Mouse (Mus musculus) spleen, postnatal 14 days (tissue): ENCODE data around the gene Zdhhc6.

Experiments
- DNase-seq, 2 experiments: peaks; one replicate each; pipeline ENCODE4 v3.0.0; 2021 to 2022; ENCODE audit warnings: low spot score in 2 of 2

Gene Zdhhc6

DNA sequence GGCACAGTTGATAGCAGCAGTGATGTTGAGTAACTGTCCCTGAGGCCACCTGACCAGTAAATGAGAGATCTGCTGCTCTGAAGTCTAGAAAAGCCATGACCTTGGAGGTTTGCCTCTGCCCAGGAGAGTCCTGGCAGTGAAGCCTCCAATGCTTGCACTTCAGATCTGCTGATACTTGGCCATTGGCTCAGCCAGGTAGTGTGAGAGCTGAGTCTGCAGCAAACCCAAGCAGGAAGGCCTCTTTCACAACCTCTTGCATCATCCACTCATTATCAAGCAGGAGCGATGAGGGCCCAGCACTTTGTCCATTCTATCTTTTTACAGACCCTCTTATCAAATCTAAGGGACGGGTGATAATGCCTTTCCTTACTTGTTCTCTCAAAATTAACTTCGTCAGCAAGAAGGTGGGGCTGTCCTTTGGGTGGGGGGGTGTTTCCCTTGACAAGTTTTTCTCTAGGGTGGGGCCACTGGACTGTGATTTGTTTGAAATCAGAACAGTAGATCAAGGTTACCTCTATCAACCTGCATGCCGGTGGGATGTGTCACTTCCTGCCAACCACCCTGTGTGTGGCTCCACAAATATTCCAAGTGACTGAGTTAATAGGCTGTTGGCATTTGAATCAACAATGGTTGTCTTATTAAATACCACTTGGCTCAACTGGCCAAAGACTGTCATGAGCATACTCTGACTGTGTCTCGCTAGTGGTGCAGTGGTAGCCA lies 58.0 kb downstream of the Zdhhc6 start:
- DNase-seq: no peak

DNA sequence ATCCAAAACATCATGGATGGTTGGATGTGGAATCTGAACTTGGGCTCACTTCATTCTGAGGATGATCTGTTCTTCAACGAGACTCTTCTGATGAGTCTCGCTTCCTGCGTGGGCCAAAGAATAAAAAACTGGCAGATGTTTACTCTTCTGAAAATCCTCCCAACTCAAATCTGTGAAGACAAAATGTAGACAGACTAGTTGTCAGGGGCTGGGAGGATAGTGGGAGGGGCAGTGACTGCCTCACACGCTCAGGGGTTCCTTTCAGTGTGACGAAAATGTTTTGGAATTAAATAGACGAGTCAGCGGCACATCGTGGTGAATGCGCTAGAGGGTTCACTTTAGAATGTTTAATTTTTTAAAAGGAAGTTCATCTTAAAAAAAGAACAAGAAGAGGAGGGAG lies 59.7 kb downstream of the Zdhhc6 start:
- DNase-seq: no peak

DNA sequence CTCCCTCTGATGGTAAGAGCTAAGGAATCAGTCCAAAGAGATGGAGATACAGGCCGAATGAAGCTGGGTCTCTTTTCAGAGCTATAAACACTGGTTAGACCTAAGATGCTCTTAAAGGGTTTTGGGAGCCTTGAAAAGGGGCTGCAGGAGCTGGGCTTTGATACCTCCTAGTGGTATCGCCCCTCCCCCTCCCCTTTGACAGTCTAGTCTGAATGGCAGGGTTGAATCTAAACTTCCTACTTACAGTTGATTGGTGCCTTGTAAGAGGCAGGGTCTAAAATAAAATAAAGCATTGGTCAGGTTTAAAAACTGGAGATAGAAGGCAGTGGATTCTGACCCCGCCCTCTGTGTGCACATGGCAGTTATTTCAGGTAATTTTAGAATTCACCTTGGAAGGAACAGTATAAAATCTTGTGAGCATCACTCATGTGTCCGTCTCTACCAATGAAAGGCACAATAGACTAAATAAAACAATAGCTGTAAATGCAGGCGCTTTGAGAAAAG lies 61.3 kb downstream of the Zdhhc6 start:
- DNase-seq: peak in 1 of 2 experiments; percentile 13

DNA sequence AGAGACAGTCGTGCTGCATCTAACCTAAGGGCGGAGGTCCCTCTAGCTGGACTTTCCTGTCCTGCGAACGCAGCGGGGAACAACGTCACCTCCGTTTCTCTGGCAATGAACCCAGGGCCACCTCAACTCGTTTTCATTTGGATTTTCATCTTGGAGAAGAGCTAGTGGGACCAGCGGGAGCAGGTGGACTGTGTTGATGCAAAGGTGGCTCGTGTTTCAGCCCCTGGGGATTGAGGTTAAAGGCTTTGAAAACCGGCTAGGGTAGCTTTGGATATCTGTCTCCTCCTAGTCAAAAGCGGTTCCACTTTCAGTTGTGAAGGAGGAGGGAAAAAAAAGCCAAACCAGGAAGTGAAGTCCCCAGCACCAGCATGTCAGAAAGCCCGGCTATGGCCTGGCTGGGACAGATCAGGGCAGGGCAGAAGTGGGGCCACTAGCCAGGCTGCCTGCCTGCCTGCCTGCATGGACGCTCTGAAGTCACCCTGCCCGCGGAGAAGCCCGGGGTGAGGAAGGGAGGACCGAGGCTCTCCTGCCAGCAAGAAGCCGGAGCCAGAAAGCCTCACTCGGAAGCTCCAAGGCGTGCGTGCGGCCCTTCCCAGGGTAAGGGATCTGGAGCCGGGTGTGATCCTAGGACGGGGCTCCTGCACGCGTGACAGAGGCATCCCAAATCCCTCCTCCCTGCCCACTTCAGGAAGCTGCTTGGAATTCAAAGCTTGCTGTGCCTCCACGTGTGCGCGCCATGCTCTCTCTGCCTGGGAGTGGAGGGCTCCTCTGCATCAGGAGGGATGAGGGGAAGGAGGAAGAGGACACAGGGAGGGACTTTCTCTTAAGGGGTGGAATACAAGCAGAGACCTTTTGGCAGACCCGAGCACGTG lies 62.0 kb downstream of the Zdhhc6 start:
- peak; percentile 34 to 41 for DNase-seq

DNA sequence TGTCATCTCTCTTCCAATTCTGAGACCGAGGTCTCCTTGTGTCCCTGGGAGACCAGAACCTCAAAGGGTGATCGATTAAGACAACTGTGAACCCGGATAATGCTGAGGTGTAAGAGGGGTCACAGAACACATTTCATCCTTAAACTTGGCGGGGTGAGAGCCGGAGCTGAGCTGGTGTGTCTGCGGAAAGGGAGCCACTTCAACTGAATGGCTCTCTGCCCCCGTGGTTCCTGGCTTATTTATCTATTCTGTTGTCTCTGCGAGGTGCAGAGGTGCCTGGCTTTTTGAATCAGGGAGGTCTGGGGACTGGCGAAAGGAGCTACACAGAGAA lies 62.6 kb downstream of the Zdhhc6 start:
- DNase-seq: no peak

DNA sequence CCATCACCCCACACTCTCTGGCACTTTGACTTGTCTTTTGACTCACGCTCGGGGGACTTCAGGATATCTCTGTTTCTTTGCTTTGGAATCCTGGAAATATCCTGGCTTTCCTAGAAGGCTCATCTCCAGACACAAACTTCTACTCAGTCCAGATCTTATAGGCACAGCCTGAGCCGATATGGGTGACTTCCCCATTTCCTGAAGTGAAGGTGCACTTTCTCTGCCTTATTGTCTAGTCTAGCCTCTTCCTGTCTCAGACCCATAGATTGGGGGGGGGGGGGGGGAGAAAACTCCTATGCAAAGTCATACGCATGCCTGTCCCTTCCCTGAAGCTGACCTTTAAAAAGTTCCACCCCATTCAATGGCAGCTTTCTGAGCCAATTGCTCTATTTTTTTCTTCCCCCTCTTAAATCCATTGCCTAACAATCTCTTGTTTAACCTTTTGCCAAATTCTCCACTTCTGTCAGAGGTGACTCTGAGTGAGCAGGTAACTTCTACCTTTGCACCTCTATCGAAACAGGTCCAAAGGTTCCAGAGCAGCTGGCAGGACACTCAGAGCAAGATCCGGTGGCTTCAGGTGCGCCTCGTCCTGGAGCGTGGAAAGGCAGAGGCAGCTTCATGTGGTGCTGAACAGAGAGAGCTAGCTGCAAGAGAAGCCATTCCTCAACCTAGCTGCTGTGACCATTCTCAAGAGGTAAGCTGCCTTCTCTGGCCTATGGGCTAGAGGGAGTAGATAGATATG lies 64.3 kb downstream of the Zdhhc6 start, which contains the start of gene Acsl5:
Gene Acsl5, plus strand, starts transcription at position 556 of the 742 bp plus-strand sequence.
- no peak for DNase-seq

DNA sequence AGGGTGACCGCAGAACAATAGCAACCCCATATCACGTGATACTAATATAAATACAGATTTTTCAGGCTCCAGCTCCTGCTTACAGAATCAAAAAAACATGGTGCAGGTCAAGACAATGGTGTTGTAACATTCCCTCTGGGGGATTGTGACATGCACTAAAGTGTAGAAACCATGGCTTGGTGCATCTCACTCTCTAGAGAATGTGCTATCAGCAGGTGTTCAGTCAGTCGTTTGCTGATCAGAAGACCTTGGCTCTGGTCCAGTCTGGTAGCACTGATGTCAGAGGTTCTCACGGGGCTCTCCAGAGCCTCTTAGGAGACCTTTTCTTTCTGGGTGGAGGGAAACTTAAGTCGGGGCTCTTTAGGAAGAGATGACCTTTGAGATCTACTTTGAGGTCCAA lies 65.4 kb downstream of the Zdhhc6 start:
- DNase-seq: no peak

DNA sequence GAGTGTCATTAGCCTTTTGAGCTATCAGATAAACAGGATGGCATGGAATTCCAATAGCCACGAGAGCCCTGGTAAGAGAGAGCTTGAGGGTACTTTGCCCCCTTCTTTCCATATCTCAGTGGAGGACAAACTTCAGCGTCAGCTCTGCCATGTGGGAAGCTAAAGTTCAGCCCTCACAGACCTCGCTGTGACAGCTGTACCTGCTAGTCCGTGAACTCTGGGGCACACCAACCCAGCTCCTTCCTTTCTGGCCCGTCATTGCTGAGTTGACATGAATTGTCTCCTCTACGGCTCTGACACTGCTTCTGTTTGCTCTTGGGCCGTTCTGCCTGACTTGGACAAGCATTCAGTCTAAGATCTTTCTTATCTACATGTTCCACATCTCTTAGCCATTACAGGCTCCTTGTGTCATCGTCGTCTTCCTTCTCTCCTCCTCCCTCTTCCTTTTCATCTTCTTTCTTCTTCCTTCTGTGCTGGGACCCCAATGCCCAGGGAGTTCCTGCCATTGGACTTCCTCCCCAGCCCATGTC lies 67.8 kb downstream of the Zdhhc6 start:
- no peak for DNase-seq

DNA sequence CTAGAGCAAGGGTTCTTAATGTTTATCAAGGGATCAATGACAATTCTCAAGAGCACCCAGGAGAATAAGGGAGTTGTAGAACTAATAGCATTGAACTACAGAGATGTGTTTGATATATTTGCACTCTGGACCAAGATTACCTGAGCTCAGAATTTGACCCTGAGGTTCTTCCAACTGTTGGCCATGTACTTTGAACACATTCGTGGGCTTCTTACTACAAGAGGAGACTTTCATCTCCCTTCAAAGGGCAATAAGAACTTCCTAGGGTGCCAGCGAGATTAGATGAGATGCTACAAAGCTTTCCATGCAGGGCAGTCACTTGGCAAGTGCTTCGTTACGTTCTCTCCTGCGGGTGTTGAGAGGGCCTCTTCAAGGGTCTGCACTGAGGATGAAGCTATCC lies 68.3 kb downstream of the Zdhhc6 start:
- DNase-seq: no peak

DNA sequence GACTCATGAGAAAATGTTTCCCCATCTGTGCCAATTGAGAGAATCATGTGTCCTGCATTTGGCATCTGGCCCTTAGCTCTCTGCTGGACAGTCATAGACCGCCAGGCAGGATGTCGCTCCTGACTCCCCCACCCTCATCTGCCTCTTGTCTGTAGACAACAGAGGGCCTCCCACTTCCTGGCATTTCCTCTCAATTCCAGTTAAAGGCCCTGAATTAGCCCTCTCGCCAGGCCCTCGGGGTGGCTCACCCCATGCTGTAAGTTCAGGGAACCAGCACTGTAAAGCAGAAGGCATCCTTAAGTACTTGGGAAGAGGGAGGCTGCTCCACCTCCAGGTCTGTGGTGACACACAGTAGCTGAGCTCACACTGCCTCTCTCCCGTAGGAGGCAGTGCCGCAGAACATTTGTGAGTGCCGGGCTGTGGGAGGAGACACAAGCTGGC lies 71.0 kb downstream of the Zdhhc6 start:
- DNase-seq: peak in 1 of 2 experiments; percentile 6

DNA sequence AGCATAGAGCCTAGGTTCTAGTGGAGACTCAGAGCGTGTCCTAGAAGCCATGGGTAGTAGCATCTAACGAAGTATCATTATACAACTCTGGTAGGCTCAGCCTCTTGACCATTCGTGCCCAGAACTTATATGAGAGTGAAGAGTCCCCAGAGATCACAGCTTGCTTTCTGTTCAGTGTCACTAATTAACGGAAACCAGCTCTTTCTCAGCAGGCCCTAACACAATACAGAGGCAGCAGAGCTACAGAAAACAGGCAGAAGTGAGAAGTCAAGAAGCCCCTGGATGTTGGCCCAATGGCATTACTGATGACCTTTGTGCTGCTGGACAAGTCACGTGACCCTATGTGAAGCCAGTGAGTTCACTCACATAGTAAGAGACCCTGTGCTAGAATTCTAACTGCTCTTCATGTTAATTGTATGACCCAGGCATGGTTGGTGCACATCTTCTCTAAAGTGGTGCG lies 74.6 kb downstream of the Zdhhc6 start, which contains the start of gene Gucy2g:
Gene Gucy2g, minus strand, starts transcription at position 51 of the 460 bp plus-strand sequence.
- DNase-seq: no peak

DNA sequence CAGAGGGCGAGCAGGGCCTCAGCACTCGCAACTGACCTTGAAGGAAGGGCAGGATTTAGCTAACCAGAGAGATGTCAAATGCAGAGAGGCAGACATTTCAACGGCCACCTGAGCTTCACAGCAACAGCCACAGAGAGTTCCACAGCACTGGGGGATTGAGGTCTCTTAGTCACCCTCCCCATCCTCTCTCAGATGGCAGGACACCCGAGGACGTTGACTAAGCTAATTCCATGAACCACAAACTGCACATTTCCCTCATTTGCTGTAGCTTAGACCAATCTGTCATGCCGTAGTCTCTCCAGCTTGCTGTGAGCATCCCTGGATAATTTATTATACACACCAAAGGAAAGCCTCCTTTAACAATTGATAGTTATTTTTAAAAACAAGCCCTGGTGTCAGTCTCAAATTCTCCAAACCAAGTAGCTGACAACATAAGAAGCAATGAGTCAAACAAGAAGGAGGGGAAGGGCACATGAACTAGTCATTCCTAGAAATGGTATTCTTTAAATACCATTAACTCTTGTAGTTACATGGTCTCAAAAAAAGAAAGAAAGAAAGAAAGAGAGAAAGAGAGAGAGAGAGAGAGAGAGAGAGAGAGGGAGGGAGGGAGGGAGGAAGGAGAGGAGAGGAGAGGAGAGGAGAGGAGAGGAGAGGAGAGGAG lies 75.9 kb downstream of the Zdhhc6 start:
- DNase-seq: no peak

DNA sequence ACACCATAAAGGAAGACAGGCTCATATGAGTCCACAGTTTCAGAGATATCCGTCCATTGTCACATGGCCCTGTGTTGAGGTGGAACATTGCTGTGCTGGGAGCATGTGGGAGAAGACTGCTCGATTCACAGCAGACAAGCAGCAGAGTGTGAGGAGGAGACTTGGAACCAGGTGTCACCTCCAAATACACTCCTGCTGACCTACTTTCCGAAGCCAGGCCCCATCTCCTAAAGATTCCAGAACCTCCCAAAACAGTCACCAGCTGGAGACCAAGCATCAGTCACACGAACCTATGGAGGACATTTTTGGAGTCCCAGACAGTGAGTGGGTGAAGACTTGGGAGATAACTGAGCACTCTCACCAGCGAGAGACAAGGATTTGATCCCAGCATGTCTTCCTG lies 79.3 kb downstream of the Zdhhc6 start:
- DNase-seq: no peak

DNA sequence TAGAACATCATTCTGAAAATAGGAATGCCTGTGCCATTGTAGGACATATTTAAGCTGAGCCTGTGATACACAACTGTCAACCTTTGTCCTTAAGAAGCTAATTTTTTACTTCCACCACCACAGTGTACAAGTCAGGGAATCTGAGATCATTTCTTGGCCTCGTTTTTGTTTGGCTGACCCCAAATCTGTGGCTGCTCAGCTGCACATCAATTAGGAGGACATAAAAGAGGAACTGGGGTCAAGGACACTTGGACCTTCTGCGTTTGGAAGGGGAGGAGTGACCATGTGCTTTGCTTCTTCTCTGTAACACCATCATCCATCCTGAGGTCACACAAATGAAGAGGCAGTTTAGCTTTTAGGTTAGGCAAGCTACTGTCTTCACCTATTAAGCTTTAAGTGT lies 79.8 kb downstream of the Zdhhc6 start:
- DNase-seq: no peak

DNA sequence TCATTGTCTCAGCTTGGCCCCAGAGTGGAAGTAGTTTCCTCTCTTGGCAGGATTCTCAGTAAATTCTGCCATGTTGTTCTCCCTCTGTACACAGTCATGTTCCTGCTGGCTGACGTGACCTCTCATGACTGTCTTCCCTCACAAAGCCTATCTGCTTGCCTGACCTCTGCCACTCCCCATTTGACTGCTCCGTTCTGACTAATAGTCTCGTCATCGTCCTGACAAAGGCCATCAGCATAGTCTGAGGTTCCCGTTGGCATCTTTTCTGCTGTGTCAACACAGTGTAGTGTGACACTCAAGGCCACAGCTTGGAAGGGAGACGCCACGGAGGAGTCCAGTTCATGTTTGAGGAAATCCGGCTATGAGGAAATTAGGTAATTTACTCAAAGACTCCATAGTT lies 83.7 kb downstream of the Zdhhc6 start:
- no peak for DNase-seq

DNA sequence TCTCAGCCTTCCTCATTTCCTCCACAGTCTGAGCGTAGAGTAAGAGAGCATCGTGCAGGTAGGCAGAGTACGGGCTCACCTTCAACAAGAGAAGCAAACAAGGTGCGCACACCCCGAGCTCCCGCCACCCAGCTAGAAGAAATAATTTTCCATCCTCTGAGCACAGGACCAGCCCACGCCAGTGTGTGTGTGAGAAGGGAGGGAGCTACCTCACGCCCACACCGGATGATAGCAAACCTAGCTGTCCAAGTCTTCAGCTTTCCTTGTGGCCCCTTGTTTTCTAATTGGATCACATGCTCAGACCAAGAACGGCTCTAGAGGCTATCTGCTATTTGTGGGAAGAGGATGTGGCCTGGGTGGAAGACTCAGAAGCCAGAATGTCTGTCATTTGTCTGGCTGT lies 84.8 kb downstream of the Zdhhc6 start:
- no peak for DNase-seq

DNA sequence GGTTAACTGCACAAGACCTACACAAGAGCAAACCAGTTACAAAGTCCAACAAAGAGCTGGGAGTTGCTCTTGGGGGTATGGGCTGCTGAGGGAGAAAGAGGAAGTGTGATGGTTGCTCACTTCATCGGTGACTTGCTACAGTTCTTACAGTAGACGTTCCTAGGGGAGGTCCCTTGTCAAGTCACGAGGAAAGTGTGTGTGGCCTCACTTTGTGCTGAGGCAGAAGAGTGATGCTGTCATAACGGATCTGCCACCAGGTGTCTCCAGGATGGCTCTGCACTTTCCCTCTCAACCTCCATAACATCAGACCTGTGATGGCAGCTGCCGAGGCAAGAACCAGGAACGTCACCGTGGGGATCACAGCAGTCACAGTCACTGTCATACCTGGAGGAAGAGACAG lies 88.7 kb downstream of the Zdhhc6 start:
- no peak for DNase-seq

DNA sequence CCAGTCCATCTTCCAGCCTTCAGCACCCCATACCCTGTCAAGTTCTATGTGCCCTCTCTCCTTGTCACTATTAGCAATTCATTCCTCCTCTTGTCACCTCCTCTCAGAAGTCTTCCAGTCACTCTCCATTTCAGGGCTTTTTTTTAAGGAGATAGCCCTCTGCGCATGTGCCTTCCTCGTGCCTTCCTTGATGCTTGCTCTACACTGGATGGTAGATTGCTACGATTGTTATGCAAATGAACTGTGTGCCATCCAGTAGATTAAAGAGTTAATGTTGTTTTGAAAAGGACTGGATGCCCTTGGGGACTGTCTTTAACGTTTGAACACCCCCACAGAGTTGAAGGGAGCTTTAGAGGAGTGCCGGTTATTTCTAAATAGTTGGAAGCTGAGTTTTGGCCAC lies 89.2 kb downstream of the Zdhhc6 start:
- no peak for DNase-seq

DNA sequence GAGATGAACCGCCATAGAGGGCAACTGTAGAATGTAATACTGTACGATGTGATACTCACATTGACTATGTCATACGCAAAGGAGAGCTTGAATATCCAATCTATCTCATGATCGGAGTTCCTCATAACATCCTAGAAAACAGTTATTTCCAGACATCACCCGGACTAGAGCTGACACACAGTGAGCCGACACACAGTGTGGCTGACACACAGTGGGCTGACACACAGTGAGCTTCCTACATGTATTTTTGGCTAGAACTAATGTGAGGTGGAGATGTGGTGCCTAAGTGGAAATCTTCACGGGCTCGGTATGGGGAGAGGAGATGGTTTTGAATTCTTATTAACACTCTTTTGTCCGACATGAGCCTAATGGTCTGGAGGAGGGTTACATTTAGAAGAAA lies 93.6 kb downstream of the Zdhhc6 start:
- DNase-seq: no peak
